Mouse (Mus musculus): ENCODE measurements at regions not wholly inside any gene's neighbourhood (a gene's known extent, or its start where the extent isn't known, plus 50 kb on each side); places are given as distances from the start of the nearest gene placed in this dataset.

GRCm38 (mm10) chr14:100362786-100363185 lies 78.3 kb upstream of the Klf12 start:
- TF ChIP-seq FOSL1 (IDR thresholded peaks at IDR 0.05; ENCODE audit: insufficient read depth, low read length, poor library complexity, severe bottlenecking), result no peak
- no peak for TF ChIP-seq CTCF (IDR thresholded peaks at IDR 0.05; ENCODE audit: control insufficient read depth, insufficient read depth, insufficient read length)
- no peak for TF ChIP-seq USF1 (IDR thresholded peaks at IDR 0.05; ENCODE audit: low read depth)
- no peak for TF ChIP-seq MYOD1 (IDR thresholded peaks at IDR 0.05; ENCODE audit: control insufficient read depth, insufficient read length, low read depth)
- TF ChIP-seq MYOG (IDR thresholded peaks at IDR 0.05; ENCODE audit: control insufficient read depth, extremely low read depth, insufficient read length), result no peak
- TF ChIP-seq MAX (IDR thresholded peaks at IDR 0.05), result no peak
- no peak for TF ChIP-seq CEBPB (IDR thresholded peaks at IDR 0.05; ENCODE audit: low read depth)

Measured in C2C12 (cell line).